Mouse (Mus musculus) stomach, postnatal 0 days (tissue): ENCODE measurements around the gene Gm5269. TPM values are rescaled to one million over a fixed set of nuclear protein-coding genes. Genes with fewer than 3 reads are reported as not detected.

Source experiments
- ATAC-seq: fragments of 200-750 bp; cut with Nextera tagmentation; 2 replicates; pipeline ENCODE4 v1.8.0; 2017; ENCODE audit not compliant: low FRiP score, low TSS enrichment
- DNase-seq: peaks from one replicate; pipeline ENCODE4 v3.0.0-alpha.2; 2016; ENCODE audit warnings: low spot score
- H3K27ac ChIP-seq: fragments of 300-500 bp; sonication (generic); replicated peaks from 2 replicates; pipeline ENCODE4 v1.5.1; 2014; ENCODE audit warnings: mild to moderate bottlenecking, control low read depth
- H3K27me3 ChIP-seq: fragments of 300-500 bp; sonication (generic); 2 replicates; pipeline ENCODE4 v1.6.1; 2014; ENCODE audit warnings: low read length; ENCODE audit not compliant: control insufficient read depth, insufficient read depth
- H3K36me3 ChIP-seq: fragments of 300-500 bp; sonication (generic); 2 replicates; pipeline ENCODE4 v1.6.1; 2014; ENCODE audit warnings: low read length, mixed read lengths; ENCODE audit not compliant: control insufficient read depth, insufficient read depth
- H3K4me1 ChIP-seq: fragments of 300-500 bp; sonication (generic); replicated peaks from 2 replicates; pipeline ENCODE4 v1.6.1; 2014; ENCODE audit warnings: antibody characterized with exemption; ENCODE audit not compliant: control insufficient read depth, insufficient read depth
- H3K4me2 ChIP-seq: fragments of 300-500 bp; sonication (generic); replicated peaks from 2 replicates; pipeline ENCODE4 v1.6.1; 2014; ENCODE audit warnings: low read depth, mild to moderate bottlenecking, control low read depth, moderate library complexity
- H3K4me3 ChIP-seq: fragments of 300-500 bp; sonication (generic); 2 replicates; pipeline ENCODE4 v1.5.1; 2014; ENCODE audit warnings: low read depth, low read length, control low read depth
- H3K9ac ChIP-seq: fragments of 300-500 bp; sonication (generic); 2 replicates; pipeline ENCODE4 v1.6.1; 2014; ENCODE audit warnings: mild to moderate bottlenecking, low read length, control low read depth, mixed read lengths
- H3K9me3 ChIP-seq: fragments of 300-500 bp; sonication (generic); 2 replicates; pipeline ENCODE4 v1.6.1; 2016; ENCODE audit warnings: low read length; ENCODE audit not compliant: control insufficient read depth
- CTCF ChIP-seq: IDR thresholded peaks from 2 replicates; pipeline ENCODE4 v1.5.1; 2016; ENCODE audit warnings: antibody characterized with exemption, low read depth, mild to moderate bottlenecking, moderate library complexity
- EP300 ChIP-seq: optimal IDR thresholded peaks from 2 replicates; pipeline ENCODE3; 2016; ENCODE audit warnings: antibody characterized with exemption
- WGBS: fragments of 180-500 bp; shearing (Covaris S2); extraction: QIAGEN DNeasy Blood & Tissue Kit; methylation state at CpG from one replicate; pipeline ENCODE4 v1.1.7; 2014; 5-methylcytosine and 5-hydroxymethylcytosine counted together
- polyA plus RNA-seq: library from polyadenylated mRNA; unstranded; fragments of >200 nt; fragmentation: Nextera tagmentation; extraction: Ambion mirVana; gene quantifications from 2 replicates; pipeline ENCODE4 v1.2.1, GENCODE M21; 2015

Gm5269 gene
- polyA plus RNA-seq, 1 experiment from 2014 or later: not detected

- no peak overlapping the region for H3K27ac ChIP-seq
- H3K27me3 ChIP-seq: no peaks in the 10 kb centered on the region
- ATAC-seq (no peak), DNase-seq (no peak)
- TF ChIP-seq EP300 (no peak), CTCF (no peak)
- H3K9me3 ChIP-seq: no peaks in the 10 kb centered on the region
- WGBS: 51% methylated on average over 9 of the region's 9 CpGs
- no peaks in the 10 kb centered on the region for H3K4me1 ChIP-seq
- no peaks in the 10 kb centered on the region for H3K36me3 ChIP-seq
- H3K4me2 ChIP-seq: no peak overlapping the region
- no peak overlapping the region for H3K9ac ChIP-seq
- no peak overlapping the region for H3K4me3 ChIP-seq
These were observed 3.3 kb downstream of the Gm5269 start for GRCm38 (mm10) chr1:45886800-45887199.

GRCm38 (mm10) chr1:45883378-45883777, 6.7 kb downstream of the Gm5269 start:
- no peak for DNase-seq
- H3K27ac ChIP-seq: no peak overlapping the region
- no peaks in the 10 kb centered on the region for H3K4me1 ChIP-seq
- no peak overlapping the region for H3K9ac ChIP-seq
- ATAC-seq: no peak
- no peaks in the 10 kb centered on the region for H3K27me3 ChIP-seq
- no peaks in the 10 kb centered on the region for H3K36me3 ChIP-seq
- no peak for TF ChIP-seq CTCF
- no peak for TF ChIP-seq EP300
- H3K4me3 ChIP-seq: no peak overlapping the region
- H3K9me3 ChIP-seq: no peaks in the 10 kb centered on the region
- H3K4me2 ChIP-seq: no peak overlapping the region

- H3K36me3 ChIP-seq: no peaks in the 10 kb centered on the region
- TF ChIP-seq EP300: no peak
- no peak for TF ChIP-seq CTCF
- no peaks in the 10 kb centered on the region for H3K27me3 ChIP-seq
- no peak overlapping the region for H3K4me3 ChIP-seq
- H3K9me3 ChIP-seq: no peaks in the 10 kb centered on the region
- ATAC-seq (no peak), DNase-seq (no peak)
- no peak overlapping the region for H3K4me2 ChIP-seq
- no peaks in the 10 kb centered on the region for H3K4me1 ChIP-seq
- H3K27ac ChIP-seq: no peak overlapping the region
- H3K9ac ChIP-seq: no peak overlapping the region
- WGBS: 39% methylated on average over 6 of the region's 6 CpGs
These were observed 8.0 kb downstream of the Gm5269 start for GRCm38 (mm10) chr1:45882076-45882475.

GRCm38 (mm10) chr1:45881228-45881832, 8.7 kb downstream of the Gm5269 start:
- Histone ChIP-seq H3K36me3 (no peaks in the 10 kb centered on the region), H3K27ac (no peak overlapping the region), H3K4me2 (no peak overlapping the region), H3K4me3 (no peak overlapping the region), H3K9me3 (no peaks in the 10 kb centered on the region), H3K9ac (no peak overlapping the region), H3K4me1 (no peaks in the 10 kb centered on the region), H3K27me3 (no peaks in the 10 kb centered on the region)
- 75% methylated on average over 3 of the region's 3 CpGs for WGBS
- DNase-seq: no peak
- no peak for ATAC-seq
- no peak for TF ChIP-seq CTCF
- TF ChIP-seq EP300: no peak

- no peak for ATAC-seq
- Histone ChIP-seq H3K4me1 (no peaks in the 10 kb centered on the region), H3K27ac (no peak overlapping the region), H3K4me2 (no peak overlapping the region), H3K9ac (no peak overlapping the region), H3K4me3 (no peak overlapping the region), H3K36me3 (no peaks in the 10 kb centered on the region), H3K27me3 (no peaks in the 10 kb centered on the region), H3K9me3 (no peaks in the 10 kb centered on the region)
- no peak for TF ChIP-seq EP300
- no peak for TF ChIP-seq CTCF
- no peak for DNase-seq
- WGBS: 83% methylated on average over 3 of the region's 3 CpGs
These were observed 12.6 kb downstream of the Gm5269 start for GRCm38 (mm10) chr1:45877463-45877862.

GRCm38 (mm10) chr1:45876450-45877198, 13.4 kb downstream of the Gm5269 start:
- WGBS: 75% methylated on average over 6 of the region's 6 CpGs
- Histone ChIP-seq H3K36me3 (no peaks in the 10 kb centered on the region), H3K27ac (no peak overlapping the region), H3K4me2 (no peak overlapping the region), H3K27me3 (no peaks in the 10 kb centered on the region), H3K9ac (no peak overlapping the region), H3K4me1 (no peaks in the 10 kb centered on the region), H3K9me3 (no peaks in the 10 kb centered on the region), H3K4me3 (no peak overlapping the region)
- no peak for DNase-seq
- no peak for TF ChIP-seq CTCF
- TF ChIP-seq EP300: no peak
- no peak for ATAC-seq
